Mouse (Mus musculus) kidney, adult 2 months (tissue): ENCODE data around the gene Bcas1. TPM values are rescaled to one million over a fixed set of nuclear protein-coding genes. Genes with fewer than 3 reads are reported as not detected.
"Not testable (repeated sequence)": the region's sequence is repeated elsewhere in the genome, so short reads cannot be mapped to it uniquely, and the experiment has no call there.

Source experiments
- DNase-seq: peaks from one replicate; pipeline ENCODE4 v3.0.0; 2021
- H3K27ac ChIP-seq: fragments of 200-500 bp; 2 replicates; pipeline ENCODE4 v1.5.1; 2012; ENCODE audit warnings: low read depth, low read length, control low read depth, inconsistent platforms; ENCODE audit not compliant: insufficient read depth
- H3K27me3 ChIP-seq: fragments of 200-500 bp; replicated peaks from 2 replicates; pipeline ENCODE4 v1.6.1; 2012; ENCODE audit warnings: mild to moderate bottlenecking, moderate library complexity, low read length, inconsistent platforms; ENCODE audit not compliant: control insufficient read depth, insufficient read depth
- H3K36me3 ChIP-seq: fragments of 200-500 bp; 2 replicates; pipeline ENCODE4 v1.6.1; 2012; ENCODE audit warnings: mild to moderate bottlenecking, moderate library complexity, low read length, inconsistent platforms; ENCODE audit not compliant: control insufficient read depth, insufficient read depth
- H3K4me1 ChIP-seq: fragments of 200-500 bp; 2 replicates; pipeline ENCODE4 v1.6.1; 2011; ENCODE audit warnings: low read length; ENCODE audit not compliant: control insufficient read depth, insufficient read depth
- H3K4me3 ChIP-seq: fragments of 200-500 bp; 2 replicates; pipeline ENCODE4 v1.5.1; 2011; ENCODE audit warnings: mild to moderate bottlenecking, low read depth, low read length, control low read depth; ENCODE audit not compliant: insufficient read depth
- CTCF ChIP-seq: fragments of 200-500 bp; conservative IDR thresholded peaks from 2 replicates; pipeline ENCODE4 v1.5.1; 2011; ENCODE audit warnings: low read depth, mild to moderate bottlenecking, control low read depth, low read length, moderate library complexity, mixed read lengths; ENCODE audit not compliant: insufficient read depth, insufficient read length
- POLR2A ChIP-seq: fragments of 200-500 bp; IDR thresholded peaks from one replicate; pipeline ENCODE4 v1.6.1; 2011; ENCODE audit warnings: low read depth, low read length, control low read depth
- WGBS: fragments of 180-500 bp; shearing (Covaris S2); methylation state at CpG from one replicate; pipeline ENCODE4 v1.1.7; 2018; 5-methylcytosine and 5-hydroxymethylcytosine counted together
- polyA plus RNA-seq: library from polyadenylated mRNA; depleted of rRNA; stranded (reverse); fragments of >200 nt; gene quantifications from 2 replicates; pipeline ENCODE4 v1.2.3, GENCODE M21; 2012

The Bcas1 gene
- polyA plus RNA-seq, 1 experiment = 0.45 TPM

- no peak overlapping the region for H3K4me3 ChIP-seq
- H3K27me3 ChIP-seq = no peaks in the 10 kb centered on the region
- H3K27ac ChIP-seq = no peak overlapping the region
- WGBS = 21% methylated on average over 4 of the region's 4 CpGs
- peaks cover 20% of the 10 kb centered on the region for H3K4me1 ChIP-seq
- H3K36me3 ChIP-seq = no peaks in the 10 kb centered on the region
- TF ChIP-seq POLR2A (no peak), CTCF (no peak)
- DNase-seq = peak; percentile 81
Measured at GRCm38 (mm10) chr2:170464817-170465216, 37.2 kb upstream of the Bcas1 start.

GRCm38 (mm10) chr2:170461652-170462051 is 34.0 kb upstream of the Bcas1 start:
- 29% methylated on average over 7 of the region's 7 CpGs for WGBS
- peak; percentile 92 for DNase-seq
- Histone ChIP-seq H3K4me1 (peaks cover 20% of the 10 kb centered on the region; the same call in 1 of the 2 replicates), H3K36me3 (no peaks in the 10 kb centered on the region), H3K4me3 (no peak overlapping the region), H3K27me3 (no peaks in the 10 kb centered on the region), H3K27ac (peak overlapping the region; percentile 74; the same call in 1 of the 2 replicates)
- TF ChIP-seq CTCF (no peak), POLR2A (no peak)

GRCm38 (mm10) chr2:170459805-170460204 is 32.2 kb upstream of the Bcas1 start:
- TF ChIP-seq POLR2A (no peak), CTCF (no peak)
- DNase-seq = peak; percentile 91
- 27% methylated on average over 9 of the region's 9 CpGs for WGBS
- Histone ChIP-seq H3K27me3 (no peaks in the 10 kb centered on the region), H3K27ac (0 out of 2 replicates have a peak overlapping the region, but pooled peaks have one; percentile 5), H3K36me3 (no peaks in the 10 kb centered on the region), H3K4me3 (no peak overlapping the region), H3K4me1 (peaks cover 17% of the 10 kb centered on the region; the same call in 1 of the 2 replicates)

GRCm38 (mm10) chr2:170459183-170459582 is 31.5 kb upstream of the Bcas1 start:
- DNase-seq = peak; percentile 36
- Histone ChIP-seq H3K27ac (0 out of 2 replicates have a peak overlapping the region, but pooled peaks have one; percentile 5), H3K36me3 (no peaks in the 10 kb centered on the region), H3K27me3 (no peaks in the 10 kb centered on the region), H3K4me3 (no peak overlapping the region), H3K4me1 (peaks cover 17% of the 10 kb centered on the region; the same call in 1 of the 2 replicates)
- WGBS = 64% methylated on average over 10 of the region's 10 CpGs
- TF ChIP-seq POLR2A (no peak), CTCF (no peak)

- not testable (repeated sequence) for H3K36me3 ChIP-seq, DNase-seq, H3K4me1 ChIP-seq, H3K4me3 ChIP-seq, H3K27me3 ChIP-seq, H3K27ac ChIP-seq
- 40% methylated on average over 3 of the region's 4 CpGs for WGBS
Measured at GRCm38 (mm10) chr2:170453809-170454208, 26.2 kb upstream of the Bcas1 start.

GRCm38 (mm10) chr2:170450933-170451332 is 23.3 kb upstream of the Bcas1 start:
- H3K4me3 ChIP-seq = no peak overlapping the region
- peak; percentile 99 for TF ChIP-seq CTCF
- TF ChIP-seq POLR2A = no peak
- no peaks in the 10 kb centered on the region; the same call in 1 of the 2 replicates for H3K4me1 ChIP-seq
- WGBS = 4% methylated on average over 9 of the region's 9 CpGs
- H3K27me3 ChIP-seq = no peaks in the 10 kb centered on the region
- H3K27ac ChIP-seq = no peak overlapping the region
- no peaks in the 10 kb centered on the region for H3K36me3 ChIP-seq
- DNase-seq = peak; percentile 89

- Histone ChIP-seq H3K36me3 (no peaks in the 10 kb centered on the region), H3K4me3 (no peak overlapping the region), H3K27ac (no peak overlapping the region), H3K27me3 (no peaks in the 10 kb centered on the region), H3K4me1 (no peaks in the 10 kb centered on the region; the same call in 1 of the 2 replicates)
- WGBS = 74% methylated on average over 10 of the region's 10 CpGs
- TF ChIP-seq CTCF (no peak), POLR2A (no peak)
- no peak for DNase-seq
Measured at GRCm38 (mm10) chr2:170447651-170448050, 20.0 kb upstream of the Bcas1 start.

GRCm38 (mm10) chr2:170446843-170447383 is 19.3 kb upstream of the Bcas1 start:
- H3K27me3 ChIP-seq = no peaks in the 10 kb centered on the region
- TF ChIP-seq POLR2A = no peak
- no peak for TF ChIP-seq CTCF
- no peak overlapping the region for H3K27ac ChIP-seq
- WGBS = 56% methylated on average over 5 of the region's 5 CpGs
- H3K36me3 ChIP-seq = no peaks in the 10 kb centered on the region
- H3K4me1 ChIP-seq = no peaks in the 10 kb centered on the region; the same call in 1 of the 2 replicates
- DNase-seq = no peak
- H3K4me3 ChIP-seq = no peak overlapping the region
